Mouse (Mus musculus): ENCODE data around the gene Fermt1.

Fermt1 gene

GRCm38 (mm10) chr2:132922076-132922873 lies 23.4 kb downstream of the Fermt1 start:
- no peak for DNase-seq (ENCODE audit: low spot score)

DNA sequence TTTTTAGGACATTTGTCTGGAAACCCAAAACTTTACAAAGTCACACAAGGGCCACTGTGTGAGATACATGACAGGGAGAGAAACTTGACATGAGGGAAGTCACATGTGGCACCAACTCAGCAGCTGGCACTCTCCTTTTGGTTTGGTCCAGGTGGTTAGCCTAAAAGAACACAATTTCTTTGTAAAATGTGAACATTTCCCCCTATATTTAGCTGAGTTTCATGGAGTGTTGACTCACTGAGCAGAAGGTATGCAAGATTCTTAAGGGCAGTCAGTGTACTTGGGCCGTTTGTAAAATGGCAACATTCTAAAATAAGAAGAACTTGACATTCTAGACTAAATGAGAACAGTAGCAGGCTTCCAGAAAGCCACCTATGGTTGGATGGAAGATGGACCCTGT lies 30.9 kb downstream of the Fermt1 start:
- peak; percentile 15 for DNase-seq (ENCODE audit: low spot score)

DNA sequence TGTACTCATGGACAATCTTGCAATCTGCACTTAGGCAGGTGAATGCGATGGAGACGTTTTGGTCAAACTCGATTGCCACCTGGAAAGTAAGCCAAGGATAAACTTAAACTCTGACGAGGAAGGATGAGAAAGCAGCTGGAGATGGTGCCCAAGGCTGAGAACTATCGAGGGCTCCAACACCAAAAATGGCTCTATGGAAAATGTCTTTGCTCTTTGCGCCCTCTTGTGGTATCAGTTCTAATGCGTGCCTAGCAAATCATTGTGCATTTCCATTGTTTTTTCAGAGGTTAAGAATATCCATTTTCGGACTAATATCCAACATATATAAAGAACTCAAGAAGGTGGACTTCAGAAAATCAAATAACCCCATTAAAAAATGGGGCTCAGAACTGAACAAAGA lies 38.9 kb downstream of the Fermt1 start:
- peak; percentile 71 for DNase-seq (ENCODE audit: low spot score)

- DNase-seq (ENCODE audit: low spot score) = no peak
Measured at GRCm38 (mm10) chr2:132904961-132905360, 40.7 kb downstream of the Fermt1 start.

DNA sequence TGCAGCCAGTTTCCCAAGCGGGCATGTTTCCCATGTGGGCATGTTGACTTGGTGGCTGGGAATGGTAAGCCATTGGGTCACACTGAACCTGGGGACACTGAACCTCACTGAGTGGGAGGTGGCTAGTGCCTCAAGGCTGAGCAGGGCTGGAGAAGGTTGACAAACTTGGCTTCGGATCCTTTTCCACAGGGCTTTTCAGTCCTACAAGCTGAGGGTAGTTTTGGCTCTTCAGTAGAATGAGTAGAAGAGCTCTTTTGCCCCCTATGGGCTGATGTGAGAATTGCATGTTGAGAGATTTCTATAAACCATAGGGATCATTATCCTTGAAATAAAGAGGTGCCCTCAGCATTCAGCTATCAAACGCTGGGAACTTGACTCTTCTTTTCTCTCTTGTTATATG lies 42.2 kb downstream of the Fermt1 start:
- DNase-seq (ENCODE audit: low spot score) = peak; percentile 77

DNA sequence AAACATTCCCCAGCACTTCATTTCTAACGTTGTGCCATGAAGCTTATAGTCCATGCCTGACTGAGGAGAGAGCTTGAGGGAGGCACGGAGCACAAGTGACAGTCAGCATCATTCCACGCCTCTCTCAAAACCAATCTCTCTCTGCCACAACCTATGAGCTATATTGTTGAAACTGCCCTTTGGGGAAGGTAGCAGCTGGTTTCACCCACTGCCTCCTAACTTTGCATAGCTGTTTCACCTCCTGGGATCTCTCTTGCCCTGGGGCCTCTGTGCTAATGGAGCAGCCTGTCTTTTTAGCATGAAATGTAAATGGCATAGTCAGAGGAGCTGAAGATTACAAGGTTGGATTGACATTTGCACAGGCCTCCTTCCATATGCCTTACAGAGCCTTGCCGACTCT lies 43.6 kb downstream of the Fermt1 start:
- DNase-seq (ENCODE audit: low spot score) = no peak

DNA sequence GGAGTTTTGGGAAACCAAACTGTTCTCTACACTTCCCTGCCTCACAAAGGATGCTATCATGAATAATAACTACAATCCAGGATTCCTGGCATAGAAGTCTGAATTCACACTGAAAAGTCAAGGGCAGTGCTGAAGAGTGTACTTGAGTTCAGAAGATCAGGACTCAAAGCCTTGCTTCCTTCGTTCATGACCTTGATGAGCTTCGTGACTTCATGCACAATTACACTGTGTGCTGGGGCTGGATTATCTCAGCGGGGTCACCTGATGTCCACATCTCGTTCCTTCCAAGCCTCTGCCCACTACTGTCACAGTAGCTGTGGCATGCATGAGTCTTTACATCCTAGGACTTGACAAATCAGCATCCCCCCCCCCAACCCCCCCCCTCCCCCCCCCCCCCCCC lies 44.1 kb downstream of the Fermt1 start:
- no peak for DNase-seq (ENCODE audit: low spot score)

GRCm38 (mm10) chr2:132900596-132900995 lies 45.1 kb downstream of the Fermt1 start:
- DNase-seq (ENCODE audit: low spot score) = no peak

GRCm38 (mm10) chr2:132898211-132898610 lies 47.5 kb downstream of the Fermt1 start:
- no peak for DNase-seq (ENCODE audit: low spot score)

- no peak for DNase-seq (ENCODE audit: low spot score)
Measured at GRCm38 (mm10) chr2:132893826-132894225, 51.9 kb downstream of the Fermt1 start.

- no peak for DNase-seq (ENCODE audit: low spot score)
Measured at GRCm38 (mm10) chr2:132885312-132885711, 60.4 kb downstream of the Fermt1 start.

DNA sequence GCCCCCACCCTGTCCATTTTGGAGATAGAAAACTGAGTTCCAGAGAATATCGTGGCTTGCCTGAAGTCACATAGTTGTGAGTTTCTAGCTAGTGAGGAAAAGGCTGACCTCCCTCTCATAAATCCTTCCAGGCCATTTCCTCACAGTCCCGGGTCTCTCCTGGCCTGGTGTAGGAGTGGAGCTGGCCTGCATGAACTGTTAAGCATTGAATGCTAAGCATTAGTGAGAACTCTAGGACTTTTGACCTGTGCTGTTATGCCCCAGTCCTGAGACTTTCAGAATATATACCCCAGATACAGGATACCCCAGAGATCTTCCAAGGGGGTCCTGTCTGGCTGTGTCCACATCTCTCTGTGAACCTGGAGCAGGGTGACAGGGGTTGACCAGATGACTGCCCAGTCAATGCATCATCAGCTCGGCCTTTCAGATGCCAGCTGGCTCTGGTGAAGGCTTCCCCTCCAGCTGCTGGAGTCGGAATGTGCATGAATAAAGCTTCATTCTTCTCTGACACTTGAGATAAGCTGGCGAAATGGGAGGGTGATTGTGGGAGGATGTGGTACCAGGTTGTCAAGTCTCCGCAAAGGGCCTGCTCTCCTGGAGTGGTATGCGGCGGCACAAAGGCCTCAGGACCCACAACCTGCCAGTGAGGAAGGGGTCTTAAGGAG lies 61.3 kb downstream of the Fermt1 start:
- no peak for DNase-seq (ENCODE audit: low spot score)

DNA sequence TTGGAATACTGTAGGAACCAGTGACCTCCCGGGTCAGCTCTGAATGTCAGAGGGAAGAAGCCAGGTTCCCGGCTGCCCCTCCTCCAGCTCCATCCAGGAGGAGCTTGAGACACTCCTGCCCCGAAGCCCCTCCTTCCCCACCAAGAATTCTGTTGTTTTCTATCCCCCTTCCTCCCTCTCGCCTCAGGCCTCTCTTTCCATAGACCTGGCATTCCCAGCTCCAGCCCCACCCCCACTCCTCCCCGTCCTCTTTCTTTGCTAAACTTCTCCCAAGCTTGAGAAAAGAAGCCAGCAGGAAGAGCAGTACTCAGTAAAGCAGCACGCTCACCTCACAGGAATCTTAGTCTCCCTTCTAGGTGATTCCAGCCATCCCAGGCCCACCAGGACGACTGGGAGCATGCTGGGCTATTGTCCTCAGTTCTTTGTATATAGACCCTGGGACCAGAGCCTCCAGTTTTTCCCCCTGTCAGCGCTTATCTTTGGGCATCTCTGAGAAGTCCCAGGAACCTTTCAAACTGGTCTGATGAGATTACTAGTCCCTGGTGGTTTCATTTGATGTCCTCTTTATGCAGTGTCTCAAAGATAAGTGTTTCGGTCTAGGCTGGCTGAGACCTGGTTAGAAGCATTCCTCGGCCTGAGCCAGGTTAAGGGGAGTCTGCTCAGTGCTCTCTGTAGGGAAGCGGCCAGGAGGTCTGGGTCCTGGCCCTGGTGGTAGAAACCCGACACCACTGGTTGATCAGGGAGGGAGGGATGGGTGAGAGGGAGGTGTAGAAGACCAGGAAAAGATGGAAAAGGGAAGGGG lies 64.7 kb downstream of the Fermt1 start, which contains the start of gene Lrrn4:
Gene Lrrn4, minus strand, starts transcription at position 48 of the 802 bp plus-strand sequence.
- DNase-seq (ENCODE audit: low spot score) = no peak

DNA sequence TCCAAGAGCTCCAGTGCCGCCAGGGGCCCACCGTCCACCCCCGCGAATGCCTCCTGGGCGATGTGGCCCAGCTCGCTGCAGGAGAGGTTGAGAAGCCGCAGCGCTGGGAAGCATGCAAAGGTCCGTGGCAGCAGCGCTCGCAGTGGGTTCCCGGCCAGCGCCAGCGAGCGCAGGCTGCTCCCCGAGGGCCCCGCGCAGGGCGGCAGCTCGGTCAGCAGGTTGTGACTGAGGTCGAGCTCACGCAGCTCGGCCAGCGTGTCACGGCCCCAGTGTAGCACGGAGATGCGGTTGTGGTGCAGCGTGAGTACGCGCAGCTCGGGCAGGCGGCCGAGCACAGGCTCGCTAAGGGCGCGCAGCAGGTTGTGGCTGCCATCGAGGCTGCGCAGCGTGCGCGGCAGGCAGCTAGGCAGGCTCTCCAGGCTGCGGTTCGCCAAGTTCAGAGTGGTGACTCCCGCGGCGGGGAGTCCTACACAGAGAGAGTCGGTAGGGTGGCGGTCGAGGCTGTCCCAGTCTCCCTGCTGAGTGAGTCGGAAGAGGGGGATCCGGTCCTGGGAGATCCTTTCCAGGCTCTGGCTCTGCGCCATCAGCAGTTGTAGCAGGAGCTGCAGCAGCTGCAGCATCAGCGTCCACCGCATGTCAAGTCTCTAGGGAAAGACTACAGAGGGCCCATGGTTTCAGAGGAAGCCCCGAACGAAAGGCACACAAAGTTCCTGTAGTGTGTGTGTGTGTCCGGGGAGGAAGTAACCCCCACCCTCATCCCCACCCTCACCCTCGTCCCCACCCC lies 66.3 kb downstream of the Fermt1 start:
- DNase-seq (ENCODE audit: low spot score) = no peak

DNA sequence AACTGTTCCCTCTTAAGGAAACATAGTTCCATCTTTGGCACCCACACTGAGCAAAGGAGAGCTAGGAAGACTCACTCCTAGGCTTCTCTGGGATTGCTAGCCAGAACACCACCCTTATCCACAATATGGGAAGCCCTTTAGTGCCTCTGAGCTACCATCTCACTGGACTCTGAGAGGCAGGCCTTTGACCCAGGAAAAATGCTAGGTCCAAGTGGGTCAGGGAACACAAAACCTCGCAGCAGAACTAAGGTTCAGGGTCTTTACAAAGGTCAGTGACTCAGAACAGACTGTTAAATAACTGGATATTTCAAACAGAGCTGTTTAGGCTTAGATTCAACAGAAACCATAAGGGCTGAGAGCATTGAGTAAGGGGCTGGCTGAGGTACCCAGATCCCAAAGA lies 68.7 kb downstream of the Fermt1 start:
- DNase-seq (ENCODE audit: low spot score) = no peak

DNA sequence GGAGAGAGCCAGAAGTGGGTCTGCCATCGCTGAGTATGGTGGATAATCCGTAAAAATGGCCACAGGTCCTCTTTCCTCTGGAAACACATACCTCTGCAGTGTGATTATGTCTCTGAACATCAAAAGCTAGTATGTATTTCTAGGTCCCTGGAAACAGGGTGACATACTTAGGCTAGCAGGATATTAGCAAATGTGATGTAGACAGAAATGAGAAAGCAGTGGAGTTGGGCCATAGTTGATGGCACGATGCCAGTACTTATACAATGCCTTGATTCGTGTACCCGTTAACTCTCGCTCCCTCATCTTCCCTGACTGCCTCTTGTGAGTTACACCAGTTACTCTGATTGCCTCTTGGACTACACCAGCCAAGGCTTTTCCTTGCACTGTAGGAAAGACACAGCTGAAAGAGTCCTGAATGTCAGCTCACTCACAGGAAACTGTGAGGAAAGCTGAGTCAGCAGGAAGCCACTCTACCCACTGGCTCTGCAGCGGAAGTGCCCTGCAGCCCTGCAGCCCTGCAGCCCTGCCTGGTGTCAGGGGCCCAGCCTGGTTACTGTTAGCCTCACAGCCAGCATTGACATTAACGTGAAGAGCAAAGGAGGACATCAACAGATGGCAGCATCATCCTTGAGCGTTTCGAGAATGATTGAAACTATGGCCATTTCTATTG lies 71.9 kb downstream of the Fermt1 start:
- no peak for DNase-seq (ENCODE audit: low spot score)

- DNase-seq (ENCODE audit: low spot score) = no peak
Measured at GRCm38 (mm10) chr2:132871663-132872062, 74.0 kb downstream of the Fermt1 start.

DNA sequence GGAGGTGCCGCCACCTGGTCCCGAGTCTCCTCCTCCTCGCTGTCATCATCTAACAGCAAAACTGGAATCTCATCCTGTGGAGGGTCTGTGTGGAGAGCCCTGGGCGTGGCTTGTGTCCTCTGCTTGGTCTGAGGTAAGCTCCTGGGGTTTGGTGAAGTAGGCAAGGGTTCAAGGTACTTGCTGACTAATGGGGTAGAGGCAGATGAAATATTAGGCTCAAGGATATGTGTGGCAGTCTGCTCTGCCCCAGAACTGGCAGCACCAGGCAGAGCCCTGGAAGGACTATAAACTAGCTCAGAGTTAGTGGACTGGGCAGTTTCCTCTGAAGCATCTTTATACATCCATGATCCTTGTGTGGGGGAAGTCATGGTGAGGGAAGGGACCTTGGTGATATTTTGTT lies 75.4 kb downstream of the Fermt1 start:
- DNase-seq (ENCODE audit: low spot score) = no peak

- no peak for DNase-seq (ENCODE audit: low spot score)
Measured at GRCm38 (mm10) chr2:132869682-132870081, 76.0 kb downstream of the Fermt1 start.

DNA sequence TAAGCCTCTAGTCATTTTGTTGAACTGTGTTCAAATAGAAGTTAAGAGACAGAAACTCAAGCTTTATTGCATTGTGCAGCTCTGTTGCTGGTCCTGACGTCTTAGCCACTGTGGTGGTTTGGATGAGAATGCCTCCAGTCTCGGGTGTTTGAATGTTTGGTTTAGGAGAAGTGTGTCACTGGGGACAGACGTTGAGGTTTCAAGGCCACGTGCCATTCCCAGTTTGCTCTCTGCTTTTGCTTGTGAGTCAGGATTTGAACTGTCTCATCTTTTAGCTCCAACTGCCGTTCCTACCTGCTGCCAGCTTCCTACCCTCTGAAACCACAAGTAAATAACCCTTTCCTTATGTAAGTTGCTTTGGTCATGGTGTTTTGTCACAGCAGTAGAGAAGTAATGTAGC lies 78.2 kb downstream of the Fermt1 start:
- DNase-seq (ENCODE audit: low spot score) = no peak

DNA sequence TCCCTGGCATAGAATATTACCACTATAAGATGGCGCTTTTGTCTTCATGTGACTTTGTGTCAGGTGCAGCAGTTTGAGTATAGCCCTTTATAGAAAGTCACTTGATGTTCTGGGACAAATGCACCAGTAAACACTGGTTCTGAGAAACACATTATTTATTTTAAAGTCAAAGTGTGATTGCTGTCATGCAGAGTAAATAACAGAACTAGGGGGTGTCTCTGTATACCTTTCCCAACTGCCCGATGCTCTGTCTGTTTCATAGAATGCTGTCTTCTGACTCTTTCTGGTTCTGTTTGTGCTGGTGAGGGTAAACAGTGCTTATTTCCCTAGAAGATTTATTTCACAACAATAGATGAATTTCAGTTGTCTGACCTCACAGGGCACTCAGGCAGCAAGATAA lies 82.4 kb downstream of the Fermt1 start:
- no peak for DNase-seq (ENCODE audit: low spot score)
